Mouse (Mus musculus): ENCODE measurements around the gene Nceh1. TPM values are rescaled to one million over a fixed set of nuclear protein-coding genes. Genes with fewer than 3 reads are reported as not detected.
"Not testable (repeated sequence)": the region's sequence is repeated elsewhere in the genome, so short reads cannot be mapped to it uniquely, and the experiment has no call there.

The Nceh1 gene
- total and polyA plus RNA-seq, 2 experiments from 2014 or later, result 22.7 to 27.9 TPM

- H3K9me3 ChIP-seq (ENCODE audit: low read length), result no peaks in the 10 kb centered on the region
- H3K36me3 ChIP-seq (ENCODE audit: insufficient read depth), result no peaks in the 10 kb centered on the region
- TF ChIP-seq CTCF (IDR thresholded peaks at IDR 0.05; ENCODE audit: low read depth), result no peak
- no peaks in the 10 kb centered on the region for H3K4me1 ChIP-seq (ENCODE audit: insufficient read depth)
- peak overlapping the region; percentile 49 for H3K9ac ChIP-seq
- ATAC-seq, result peak; percentile 55
- peak; percentile 42 for DNase-seq
- peak overlapping the region; percentile 64 for H3K4me2 ChIP-seq (ENCODE audit: low read depth)
- peak overlapping the region; percentile 37 for H3K4me3 ChIP-seq (ENCODE audit: low read depth, low read length)
- 2% methylated on average over 27 of the region's 27 CpGs for WGBS
- H3K27ac ChIP-seq (ENCODE audit: low read depth, low read length), result no peak overlapping the region
- H3K27me3 ChIP-seq (ENCODE audit: insufficient read depth, low read length), result no peaks in the 10 kb centered on the region
Measured at GRCm38 (mm10) chr3:27283071-27283713, 100.4 kb downstream of the Nceh1 start.

- Histone ChIP-seq H3K4me1 (ENCODE audit: insufficient read depth) (no peaks in the 10 kb centered on the region), H3K27ac (ENCODE audit: low read depth, low read length) (no peak overlapping the region), H3K36me3 (ENCODE audit: insufficient read depth) (no peaks in the 10 kb centered on the region), H3K9ac (no peak overlapping the region), H3K4me3 (ENCODE audit: low read depth, low read length) (peak overlapping the region; percentile 37; the same call in 1 of the 2 replicates), H3K9me3 (ENCODE audit: low read length) (no peaks in the 10 kb centered on the region), H3K4me2 (ENCODE audit: low read depth) (peak overlapping the region; percentile 64), H3K27me3 (ENCODE audit: insufficient read depth, low read length) (no peaks in the 10 kb centered on the region)
- ATAC-seq (no peak), DNase-seq (no peak)
- WGBS, result 46% methylated on average over 7 of the region's 7 CpGs
- TF ChIP-seq CTCF (IDR thresholded peaks at IDR 0.05; ENCODE audit: low read depth), result no peak
Measured at GRCm38 (mm10) chr3:27283796-27284195, 101.0 kb downstream of the Nceh1 start.

GRCm38 (mm10) chr3:27284227-27284626 is 101.5 kb downstream of the Nceh1 start:
- no peaks in the 10 kb centered on the region for H3K9me3 ChIP-seq (ENCODE audit: low read length)
- H3K4me3 ChIP-seq (ENCODE audit: low read depth, low read length), result no peak overlapping the region
- no peak for DNase-seq
- peak; percentile 43 for TF ChIP-seq CTCF (IDR thresholded peaks at IDR 0.05; ENCODE audit: low read depth)
- H3K36me3 ChIP-seq (ENCODE audit: insufficient read depth), result no peaks in the 10 kb centered on the region
- no peak overlapping the region for H3K27ac ChIP-seq (ENCODE audit: low read depth, low read length)
- H3K4me2 ChIP-seq (ENCODE audit: low read depth), result no peak overlapping the region
- H3K27me3 ChIP-seq (ENCODE audit: insufficient read depth, low read length), result no peaks in the 10 kb centered on the region
- H3K9ac ChIP-seq, result no peak overlapping the region
- 85% methylated on average over 5 of the region's 5 CpGs for WGBS
- ATAC-seq, result no peak
- H3K4me1 ChIP-seq (ENCODE audit: insufficient read depth), result no peaks in the 10 kb centered on the region

GRCm38 (mm10) chr3:27285072-27285471 is 102.3 kb downstream of the Nceh1 start:
- Histone ChIP-seq H3K9ac (no peak overlapping the region), H3K27me3 (ENCODE audit: insufficient read depth, low read length) (no peaks in the 10 kb centered on the region), H3K27ac (ENCODE audit: low read depth, low read length) (no peak overlapping the region), H3K4me3 (ENCODE audit: low read depth, low read length) (no peak overlapping the region), H3K9me3 (ENCODE audit: low read length) (no peaks in the 10 kb centered on the region), H3K36me3 (ENCODE audit: insufficient read depth) (no peaks in the 10 kb centered on the region), H3K4me1 (ENCODE audit: insufficient read depth) (no peaks in the 10 kb centered on the region), H3K4me2 (ENCODE audit: low read depth) (no peak overlapping the region)
- no peak for TF ChIP-seq CTCF (IDR thresholded peaks at IDR 0.05; ENCODE audit: low read depth)
- DNase-seq, result no peak
- WGBS, result 81% methylated on average over 9 of the region's 9 CpGs
- ATAC-seq, result no peak

- no peak for TF ChIP-seq CTCF (IDR thresholded peaks at IDR 0.05; ENCODE audit: low read depth)
- DNase-seq, result no peak
- no peak for ATAC-seq
- Histone ChIP-seq H3K4me3 (ENCODE audit: low read depth, low read length) (no peak overlapping the region), H3K9me3 (ENCODE audit: low read length) (no peaks in the 10 kb centered on the region), H3K4me1 (ENCODE audit: insufficient read depth) (no peaks in the 10 kb centered on the region), H3K27ac (ENCODE audit: low read depth, low read length) (no peak overlapping the region), H3K27me3 (ENCODE audit: insufficient read depth, low read length) (no peaks in the 10 kb centered on the region), H3K4me2 (ENCODE audit: low read depth) (no peak overlapping the region), H3K36me3 (ENCODE audit: insufficient read depth) (no peaks in the 10 kb centered on the region), H3K9ac (no peak overlapping the region)
- 81% methylated on average over 2 of the region's 2 CpGs for WGBS
Measured at GRCm38 (mm10) chr3:27288301-27288700, 105.5 kb downstream of the Nceh1 start.

GRCm38 (mm10) chr3:27288909-27289308 is 106.1 kb downstream of the Nceh1 start:
- Histone ChIP-seq H3K36me3 (ENCODE audit: insufficient read depth) (no peaks in the 10 kb centered on the region), H3K27ac (ENCODE audit: low read depth, low read length) (no peak overlapping the region), H3K4me2 (ENCODE audit: low read depth) (no peak overlapping the region), H3K9ac (no peak overlapping the region), H3K4me1 (ENCODE audit: insufficient read depth) (no peaks in the 10 kb centered on the region), H3K27me3 (ENCODE audit: insufficient read depth, low read length) (no peaks in the 10 kb centered on the region), H3K9me3 (ENCODE audit: low read length) (no peaks in the 10 kb centered on the region), H3K4me3 (ENCODE audit: low read depth, low read length) (no peak overlapping the region)
- no peak for DNase-seq
- no peak for ATAC-seq
- TF ChIP-seq CTCF (IDR thresholded peaks at IDR 0.05; ENCODE audit: low read depth), result no peak
- 50% methylated on average over 8 of the region's 8 CpGs for WGBS

- no peaks in the 10 kb centered on the region for H3K4me1 ChIP-seq (ENCODE audit: insufficient read depth)
- H3K36me3 ChIP-seq (ENCODE audit: insufficient read depth), result no peaks in the 10 kb centered on the region
- WGBS, result 88% methylated on average over 5 of the region's 5 CpGs
- H3K4me3 ChIP-seq (ENCODE audit: low read depth, low read length), result no peak overlapping the region
- no peaks in the 10 kb centered on the region for H3K9me3 ChIP-seq (ENCODE audit: low read length)
- no peak overlapping the region for H3K27ac ChIP-seq (ENCODE audit: low read depth, low read length)
- ATAC-seq (no peak), DNase-seq (no peak)
- TF ChIP-seq CTCF (IDR thresholded peaks at IDR 0.05; ENCODE audit: low read depth), result no peak
- no peak overlapping the region for H3K4me2 ChIP-seq (ENCODE audit: low read depth)
- H3K9ac ChIP-seq, result no peak overlapping the region
- no peaks in the 10 kb centered on the region for H3K27me3 ChIP-seq (ENCODE audit: insufficient read depth, low read length)
Measured at GRCm38 (mm10) chr3:27290285-27290684, 107.5 kb downstream of the Nceh1 start.

GRCm38 (mm10) chr3:27290945-27291344 is 108.2 kb downstream of the Nceh1 start:
- H3K27me3 ChIP-seq (ENCODE audit: insufficient read depth, low read length); DNase-seq; H3K9me3 ChIP-seq (ENCODE audit: low read length); H3K27ac ChIP-seq (ENCODE audit: low read depth, low read length); H3K36me3 ChIP-seq (ENCODE audit: insufficient read depth); H3K4me2 ChIP-seq (ENCODE audit: low read depth); H3K4me1 ChIP-seq (ENCODE audit: insufficient read depth); H3K9ac ChIP-seq; ATAC-seq; H3K4me3 ChIP-seq (ENCODE audit: low read depth, low read length): not testable (repeated sequence)
- WGBS, result 92% methylated on average over 5 of the region's 5 CpGs

GRCm38 (mm10) chr3:27291411-27291810 is 108.6 kb downstream of the Nceh1 start:
- H3K36me3 ChIP-seq (ENCODE audit: insufficient read depth); H3K4me1 ChIP-seq (ENCODE audit: insufficient read depth); H3K9ac ChIP-seq; H3K27ac ChIP-seq (ENCODE audit: low read depth, low read length); DNase-seq; H3K4me2 ChIP-seq (ENCODE audit: low read depth); H3K27me3 ChIP-seq (ENCODE audit: insufficient read depth, low read length); ATAC-seq; H3K4me3 ChIP-seq (ENCODE audit: low read depth, low read length); H3K9me3 ChIP-seq (ENCODE audit: low read length): not testable (repeated sequence)
- WGBS, result 77% methylated on average over 4 of the region's 4 CpGs
